Mouse (Mus musculus) spleen, adult 12 weeks (tissue): Measurements from ENCODE around the gene Gna11.

ENCODE experiments used
- DNase-seq: peaks from one replicate; pipeline ENCODE4 v3.0.0; 2022; ENCODE audit warnings: low spot score

Gna11 gene

GRCm38 (mm10) chr10:81545161-81545747 lies at the start of gene Gna11:
Gene Gna11, minus strand, starts transcription at chr10:81545190.
- peak; percentile 99 for DNase-seq

- no peak for DNase-seq
These were observed 48.9 kb upstream of the Gna11 start for GRCm38 (mm10) chr10:81593935-81594334.

- DNase-seq, result no peak
These were observed 48.2 kb upstream of the Gna11 start for GRCm38 (mm10) chr10:81593223-81593622.

GRCm38 (mm10) chr10:81592631-81593030 lies 47.6 kb upstream of the Gna11 start:
- DNase-seq, result no peak

- DNase-seq, result no peak
These were observed 46.9 kb upstream of the Gna11 start for GRCm38 (mm10) chr10:81591846-81592245.

- DNase-seq, result no peak
These were observed 43.7 kb upstream of the Gna11 start for GRCm38 (mm10) chr10:81588739-81589138.

GRCm38 (mm10) chr10:81583347-81583746 lies 38.4 kb upstream of the Gna11 start:
- no peak for DNase-seq

- no peak for DNase-seq
These were observed 35.6 kb upstream of the Gna11 start for GRCm38 (mm10) chr10:81580441-81581070.

- DNase-seq, result no peak
These were observed 35.0 kb upstream of the Gna11 start for GRCm38 (mm10) chr10:81579967-81580366.

- DNase-seq, result no peak
These were observed 30.7 kb upstream of the Gna11 start for GRCm38 (mm10) chr10:81575695-81576094.

GRCm38 (mm10) chr10:81575208-81575631 lies 30.2 kb upstream of the Gna11 start:
- DNase-seq, result no peak

- DNase-seq, result no peak
These were observed 29.4 kb upstream of the Gna11 start, which contains the start of gene Tle2 for GRCm38 (mm10) chr10:81574081-81575056. Gene Tle2, plus strand, starts transcription at chr10:81574561.

GRCm38 (mm10) chr10:81572975-81573374 lies 28.0 kb upstream of the Gna11 start:
- no peak for DNase-seq

- no peak for DNase-seq
These were observed 27.2 kb upstream of the Gna11 start for GRCm38 (mm10) chr10:81572133-81572671.

- DNase-seq, result peak; percentile 79
These were observed 26.5 kb upstream of the Gna11 start for GRCm38 (mm10) chr10:81571501-81571876.

GRCm38 (mm10) chr10:81570831-81571500 lies 26.0 kb upstream of the Gna11 start:
- DNase-seq, result peak; percentile 61

GRCm38 (mm10) chr10:81570238-81570800 lies 25.3 kb upstream of the Gna11 start:
- DNase-seq, result no peak

- no peak for DNase-seq
These were observed 24.7 kb upstream of the Gna11 start for GRCm38 (mm10) chr10:81569507-81570237.

GRCm38 (mm10) chr10:81568381-81569191 lies 23.6 kb upstream of the Gna11 start:
- DNase-seq, result no peak
